Mouse (Mus musculus) gastrocnemius, adult 18-20 months (tissue): ENCODE data around the gene Gpx1. TPM values are rescaled to one million over a fixed set of nuclear protein-coding genes. Genes with fewer than 3 reads are reported as not detected.
"Not testable (repeated sequence)": the region's sequence is repeated elsewhere in the genome, so short reads cannot be mapped to it uniquely, and the experiment has no call there.

Experiments
- DNase-seq: peaks from one replicate; pipeline ENCODE4 v3.0.0; 2021; ENCODE audit warnings: low spot score
- long read RNA-seq, 2 experiments: library from polyadenylated mRNA; stranded (forward); transcript quantifications; one replicate each; pipeline ENCODE4 v2.0.0; 2021
- total RNA-seq, 2 experiments: library from RNA; stranded (reverse); gene quantifications; 2 replicates each; pipeline ENCODE4 v1.2.3; 2021

The Gpx1 gene
- 10 to 100 TPM; 63.2 to 67.5 TPM for total RNA-seq
- long read RNA-seq, experiment 1, transcript Gpx1-201 (2 exons, 1,072 nt) = major isoform, 47 of 55 reads
- long read RNA-seq, experiment 1, partial matches to known transcripts = 0 of 55 reads
- long read RNA-seq, experiment 1, other reads (novel, unspliced or antisense) = 8 of 55 reads
- long read RNA-seq, experiment 2, transcript Gpx1-201 (2 exons, 1,072 nt) = major isoform, 29 of 31 reads
- long read RNA-seq, experiment 2, partial matches to known transcripts = 0 of 31 reads
- long read RNA-seq, experiment 2, other reads (novel, unspliced or antisense) = 2 of 31 reads

- peak; percentile 91 for DNase-seq
Measured at GRCm38 (mm10) chr9:108338886-108339781, at the start of gene Gpx1. TSS of gene Gpx1 (plus strand) at chr9:108338903.

- no peak for DNase-seq
Measured at GRCm38 (mm10) chr9:108289347-108289746, 49.4 kb upstream of the Gpx1 start.

- peak; percentile 95 for DNase-seq
Measured at GRCm38 (mm10) chr9:108290016-108290750, 48.5 kb upstream of the Gpx1 start, which contains the start of gene Nicn1. TSS of gene Nicn1 (plus strand) at chr9:108290429.

GRCm38 (mm10) chr9:108290773-108291172, 47.9 kb upstream of the Gpx1 start:
- DNase-seq = no peak

- no peak for DNase-seq
Measured at GRCm38 (mm10) chr9:108296453-108297355, 42.0 kb upstream of the Gpx1 start, which contains the start of gene Amt. TSS of gene Amt (plus strand) at chr9:108296853.

GRCm38 (mm10) chr9:108301853-108302252, 36.9 kb upstream of the Gpx1 start:
- DNase-seq = no peak

GRCm38 (mm10) chr9:108304716-108305115, 34.0 kb upstream of the Gpx1 start:
- DNase-seq = no peak

- DNase-seq = no peak
Measured at GRCm38 (mm10) chr9:108305170-108305569, 33.5 kb upstream of the Gpx1 start.

- DNase-seq = peak; percentile 99
Measured at GRCm38 (mm10) chr9:108305629-108306520, 32.8 kb upstream of the Gpx1 start, which contains the start of the genes Rhoa and Tcta. TSS of gene Rhoa (plus strand) at chr9:108306129. TSS of gene Tcta (minus strand) at chr9:108306160.

- peak; percentile 76 for DNase-seq
Measured at GRCm38 (mm10) chr9:108306571-108306980, 32.1 kb upstream of the Gpx1 start.

GRCm38 (mm10) chr9:108307021-108307807, 31.5 kb upstream of the Gpx1 start:
- no peak for DNase-seq

- no peak for DNase-seq
Measured at GRCm38 (mm10) chr9:108308141-108308540, 30.6 kb upstream of the Gpx1 start.

- DNase-seq = no peak
Measured at GRCm38 (mm10) chr9:108317572-108317971, 21.1 kb upstream of the Gpx1 start.

- no peak for DNase-seq
Measured at GRCm38 (mm10) chr9:108318462-108318861, 20.2 kb upstream of the Gpx1 start.

GRCm38 (mm10) chr9:108322054-108322453, 16.6 kb upstream of the Gpx1 start:
- DNase-seq = not testable (repeated sequence)

- DNase-seq = no peak
Measured at GRCm38 (mm10) chr9:108324784-108325183, 13.9 kb upstream of the Gpx1 start.

- no peak for DNase-seq
Measured at GRCm38 (mm10) chr9:108325811-108326210, 12.9 kb upstream of the Gpx1 start.

GRCm38 (mm10) chr9:108337848-108338550, 704 bp upstream of the Gpx1 start:
- no peak for DNase-seq
